Mouse (Mus musculus) liver, adult 2 months (tissue): ENCODE measurements around the gene Qrich2. TPM values are rescaled to one million over a fixed set of nuclear protein-coding genes. Genes with fewer than 3 reads are reported as not detected.

Experiments used
- DNase-seq: peaks from one replicate; pipeline ENCODE4 v3.0.0-alpha.2; 2011; ENCODE audit warnings: low read depth, low spot score; ENCODE audit errors: extremely low read depth
- H3K27ac ChIP-seq: fragments of 200-500 bp; replicated peaks from 2 replicates; pipeline ENCODE4 v1.5.1; 2012; ENCODE audit warnings: low read depth, mild to moderate bottlenecking, control low read depth, inconsistent platforms, low read length; ENCODE audit not compliant: insufficient read depth
- H3K27me3 ChIP-seq: fragments of 200-500 bp; 2 replicates; pipeline ENCODE4 v1.6.1; 2012; ENCODE audit warnings: mild to moderate bottlenecking, moderate library complexity, low read length, inconsistent platforms; ENCODE audit not compliant: control insufficient read depth, insufficient read depth
- H3K36me3 ChIP-seq: fragments of 200-500 bp; 2 replicates; pipeline ENCODE4 v1.6.1; 2012; ENCODE audit warnings: low read length, inconsistent platforms; ENCODE audit not compliant: control insufficient read depth, insufficient read depth
- H3K4me1 ChIP-seq: fragments of 200-500 bp; 2 replicates; pipeline ENCODE4 v1.6.1; 2011; ENCODE audit warnings: low read length; ENCODE audit not compliant: control insufficient read depth, insufficient read depth
- H3K4me3 ChIP-seq: fragments of 200-500 bp; 2 replicates; pipeline ENCODE4 v1.5.1; 2011; ENCODE audit warnings: low read depth, mild to moderate bottlenecking, control low read depth, low read length, moderate library complexity; ENCODE audit not compliant: insufficient read depth
- H3K79me2 ChIP-seq: fragments of 200-500 bp; 2 replicates; pipeline ENCODE4 v1.6.1; 2012; ENCODE audit warnings: inconsistent platforms, mild to moderate bottlenecking, low read length, moderate library complexity; ENCODE audit not compliant: control insufficient read depth, insufficient read depth
- H3K9ac ChIP-seq: fragments of 200-500 bp; 2 replicates; pipeline ENCODE4 v1.6.1; 2012; ENCODE audit warnings: low read depth, mild to moderate bottlenecking, control low read depth, inconsistent platforms, low read length
- CTCF ChIP-seq: fragments of 200-500 bp; IDR thresholded peaks from 2 replicates; pipeline ENCODE4 v1.5.1; 2011; ENCODE audit warnings: low read depth, low read length, control low read depth
- POLR2A ChIP-seq: fragments of 200-500 bp; IDR thresholded peaks from 2 replicates; pipeline ENCODE4 v1.6.1; 2011; ENCODE audit warnings: low read length, control low read depth; ENCODE audit not compliant: insufficient read depth; ENCODE audit errors: extremely low read depth
- WGBS: fragments of 180-500 bp; shearing (Covaris S2); methylation state at CpG from one replicate; pipeline ENCODE4 v1.1.7; 2018; 5-methylcytosine and 5-hydroxymethylcytosine counted together
- polyA plus RNA-seq: library from polyadenylated mRNA; depleted of rRNA; stranded (reverse); fragments of >200 nt; gene quantifications from 2 replicates; pipeline ENCODE4 v1.2.3, GENCODE M21; 2012; rRNA removed
- total RNA-seq: library from RNA; depleted of rRNA; stranded (reverse); fragments of >200 nt; gene quantifications from 2 replicates; pipeline ENCODE4 v1.2.3, GENCODE M21; 2014; rRNA removed

The Qrich2 gene
- total RNA-seq (0.07 TPM in 1 of 2 replicates, not detected in the other), polyA plus RNA-seq (0.05 and 0.11 TPM in 2 replicates)

- 53% methylated on average over 20 of the region's 20 CpGs for WGBS
- no peak for DNase-seq
- Histone ChIP-seq H3K9ac (no peak within 1 kb of the TSS), H3K36me3 (peaks cover 3% of the 10 kb centered on the region; the same call in 1 of the 2 replicates), H3K4me1 (peaks cover 4% of the 10 kb centered on the region), H3K27ac (no peak within 1 kb of the TSS), H3K27me3 (no peaks in the 10 kb centered on the region), H3K79me2 (no peaks in the 10 kb centered on the region), H3K4me3 (no peak within 1 kb of the TSS)
- TF ChIP-seq POLR2A = no peak
- no peak for TF ChIP-seq CTCF
Observed at GRCm38 (mm10) chr11:116466141-116466540, at the start of gene Qrich2. Gene Qrich2, minus strand, starts transcription at chr11:116466241.

- Histone ChIP-seq H3K27me3 (no peaks in the 10 kb centered on the region), H3K4me1 (no peaks in the 10 kb centered on the region), H3K27ac (no peak overlapping the region), H3K4me3 (no peak overlapping the region), H3K79me2 (no peaks in the 10 kb centered on the region), H3K36me3 (no peaks in the 10 kb centered on the region), H3K9ac (no peak overlapping the region)
- TF ChIP-seq CTCF = no peak
- TF ChIP-seq POLR2A = no peak
- no peak for DNase-seq
- 42% methylated on average over 24 of the region's 24 CpGs for WGBS
Observed at GRCm38 (mm10) chr11:116515330-116516020, 49.4 kb upstream of the Qrich2 start.

- H3K36me3 ChIP-seq = no peaks in the 10 kb centered on the region
- H3K9ac ChIP-seq = no peak overlapping the region
- DNase-seq = no peak
- no peak overlapping the region for H3K4me3 ChIP-seq
- no peaks in the 10 kb centered on the region for H3K4me1 ChIP-seq
- TF ChIP-seq CTCF = no peak
- H3K79me2 ChIP-seq = no peaks in the 10 kb centered on the region
- no peak overlapping the region for H3K27ac ChIP-seq
- WGBS = 74% methylated on average over 4 of the region's 4 CpGs
- no peaks in the 10 kb centered on the region for H3K27me3 ChIP-seq
Observed at GRCm38 (mm10) chr11:116513531-116514038, 47.5 kb upstream of the Qrich2 start.

- DNase-seq = no peak
- WGBS = 91% methylated on average over 6 of the region's 6 CpGs
Observed at GRCm38 (mm10) chr11:116512987-116513386, 46.9 kb upstream of the Qrich2 start.

GRCm38 (mm10) chr11:116512154-116512553, 46.1 kb upstream of the Qrich2 start:
- Histone ChIP-seq H3K79me2 (no peaks in the 10 kb centered on the region), H3K4me1 (no peaks in the 10 kb centered on the region), H3K9ac (no peak overlapping the region), H3K4me3 (no peak overlapping the region), H3K27ac (no peak overlapping the region), H3K27me3 (no peaks in the 10 kb centered on the region), H3K36me3 (no peaks in the 10 kb centered on the region)
- 91% methylated on average over 7 of the region's 7 CpGs for WGBS
- TF ChIP-seq POLR2A (no peak), CTCF (no peak)
- no peak for DNase-seq

More at GRCm38 (mm10) chr11:116512987-116513386, 46.9 kb upstream of the Qrich2 start:
- Histone ChIP-seq H3K4me1 (no peaks in the 10 kb centered on the region), H3K27ac (no peak overlapping the region), H3K36me3 (no peaks in the 10 kb centered on the region), H3K27me3 (no peaks in the 10 kb centered on the region), H3K9ac (no peak overlapping the region), H3K4me3 (no peak overlapping the region), H3K79me2 (no peaks in the 10 kb centered on the region)
- TF ChIP-seq POLR2A (no peak), CTCF (no peak)

- Histone ChIP-seq H3K36me3 (no peaks in the 10 kb centered on the region), H3K4me1 (no peaks in the 10 kb centered on the region), H3K27me3 (no peaks in the 10 kb centered on the region), H3K9ac (no peak overlapping the region), H3K4me3 (no peak overlapping the region), H3K79me2 (no peaks in the 10 kb centered on the region), H3K27ac (no peak overlapping the region)
- no peak for DNase-seq
- 64% methylated on average over 7 of the region's 7 CpGs for WGBS
- no peak for TF ChIP-seq POLR2A
- no peak for TF ChIP-seq CTCF
Observed at GRCm38 (mm10) chr11:116511301-116511868, 45.3 kb upstream of the Qrich2 start.
